Mouse (Mus musculus) cortical plate, adult 2 months (tissue): ENCODE measurements around the gene Ece1. TPM values are rescaled to one million over a fixed set of nuclear protein-coding genes. Genes with fewer than 3 reads are reported as not detected.

Experiments used
- H3K27ac ChIP-seq: fragments of 200-500 bp; 2 replicates; pipeline ENCODE4 v1.5.1; 2012; ENCODE audit warnings: low read length, control low read depth, inconsistent platforms; ENCODE audit not compliant: insufficient read depth
- H3K4me1 ChIP-seq: fragments of 200-500 bp; 2 replicates; pipeline ENCODE4 v1.6.1; 2011; ENCODE audit warnings: low read length; ENCODE audit not compliant: control insufficient read depth, insufficient read depth
- H3K4me3 ChIP-seq: fragments of 200-500 bp; 2 replicates; pipeline ENCODE4 v1.5.1; 2011; ENCODE audit warnings: mild to moderate bottlenecking, low read length, control low read depth; ENCODE audit not compliant: insufficient read depth
- CTCF ChIP-seq: fragments of 200-500 bp; IDR thresholded peaks from 2 replicates; pipeline ENCODE4 v1.5.1; 2011; ENCODE audit warnings: mild to moderate bottlenecking, control low read depth, low read length; ENCODE audit not compliant: insufficient read depth; ENCODE audit errors: extremely low read depth
- POLR2A ChIP-seq: fragments of 200-500 bp; IDR thresholded peaks from 2 replicates; pipeline ENCODE4 v1.6.1; 2011; ENCODE audit warnings: mild to moderate bottlenecking, low read length, control low read depth; ENCODE audit not compliant: insufficient read depth; ENCODE audit errors: extremely low read depth
- polyA plus RNA-seq: library from polyadenylated mRNA; depleted of rRNA; stranded (reverse); fragments of >200 nt; gene quantifications from 2 replicates; pipeline ENCODE4 v1.2.3, GENCODE M21; 2012

Ece1 gene
- polyA plus RNA-seq, 1 experiment: 29.8 TPM

DNA sequence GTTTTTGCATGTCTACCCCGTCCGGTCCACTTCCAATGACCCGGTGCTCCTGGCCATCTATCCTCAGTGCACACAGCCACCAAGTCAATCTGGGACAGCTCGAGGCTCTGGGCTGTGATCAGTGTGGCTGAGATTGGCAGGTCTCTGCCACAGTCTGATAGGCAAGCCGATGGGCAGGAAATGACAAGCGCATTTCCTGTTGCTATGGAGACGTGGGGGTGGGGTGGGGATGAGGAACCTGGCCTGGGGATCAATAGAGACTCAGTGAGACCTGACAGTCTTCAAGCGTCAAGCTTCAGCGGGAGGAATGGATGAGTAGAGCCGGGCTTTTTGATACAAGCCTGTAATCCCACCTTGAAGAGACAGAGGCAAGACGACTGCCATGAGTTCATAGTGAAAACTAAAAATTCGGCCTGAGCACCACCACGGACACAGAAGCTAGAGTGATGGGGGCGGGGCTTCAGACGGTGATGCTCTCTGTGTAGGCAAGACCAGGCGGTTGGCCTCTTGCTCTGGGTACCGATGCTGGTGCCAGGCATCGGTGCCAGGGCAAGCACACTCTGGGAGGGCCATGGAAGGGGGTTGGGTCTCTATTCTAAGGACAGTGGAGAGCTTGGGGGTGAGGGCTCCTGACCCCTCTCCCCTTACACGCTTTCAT is 4.3 kb downstream of the Ece1 start:
- H3K4me3 ChIP-seq: no peak overlapping the region; the same call in 1 of the 2 replicates
- H3K4me1 ChIP-seq: peaks cover 8% of the 10 kb centered on the region
- no peak overlapping the region for H3K27ac ChIP-seq
- TF ChIP-seq POLR2A: no peak
- no peak for TF ChIP-seq CTCF

DNA sequence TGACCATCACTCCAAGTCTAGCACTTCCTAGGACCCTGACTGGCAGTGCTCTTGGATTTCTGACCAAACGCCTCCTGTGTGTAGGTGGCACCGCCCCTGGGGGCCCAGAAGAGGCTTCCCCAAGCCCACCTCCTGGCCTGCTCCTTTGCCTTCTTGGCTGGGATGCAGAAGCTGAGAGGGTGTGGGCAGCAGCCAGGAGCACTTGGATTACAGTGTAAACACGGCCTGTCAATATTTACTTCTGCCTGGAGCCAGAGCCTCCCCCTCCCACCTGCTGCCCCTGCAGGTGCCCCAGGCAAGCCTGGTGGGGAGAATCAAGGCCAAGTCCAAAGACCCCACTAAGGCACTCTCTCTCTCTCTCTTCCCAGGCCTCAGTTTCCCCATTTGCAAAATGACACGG is 5.2 kb downstream of the Ece1 start:
- H3K27ac ChIP-seq: no peak overlapping the region
- no peak for TF ChIP-seq CTCF
- TF ChIP-seq POLR2A: no peak
- H3K4me1 ChIP-seq: peaks cover 7% of the 10 kb centered on the region
- no peak overlapping the region for H3K4me3 ChIP-seq

DNA sequence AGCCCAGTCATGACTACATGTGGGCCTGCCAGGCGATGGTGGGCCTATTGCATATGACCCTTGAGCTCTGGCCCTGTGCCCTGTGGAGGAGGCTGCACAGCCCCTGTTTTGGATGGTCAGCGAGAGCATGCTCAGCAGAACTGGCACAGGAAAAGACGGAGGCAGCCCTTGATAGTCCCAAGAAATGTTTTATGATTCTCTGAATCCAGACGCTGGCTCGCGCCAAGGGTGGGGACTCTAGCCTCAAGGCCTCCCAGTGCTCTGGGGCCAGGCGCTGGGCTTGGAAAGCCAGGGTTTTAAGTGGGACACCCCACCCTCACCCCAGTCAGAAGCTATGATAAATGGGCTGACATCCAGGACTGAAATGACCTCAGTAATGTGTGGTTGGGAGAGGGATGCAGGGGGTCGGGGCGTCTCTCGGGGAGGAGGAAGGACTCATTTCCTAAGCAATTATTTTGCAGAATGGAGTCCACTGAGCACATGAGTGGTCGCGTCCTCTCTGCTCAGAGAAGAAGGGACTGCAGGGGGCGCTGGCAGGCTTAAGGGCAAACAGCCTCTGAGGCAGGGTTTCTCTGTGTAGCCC is 5.7 kb downstream of the Ece1 start:
- no peak for TF ChIP-seq CTCF
- TF ChIP-seq POLR2A: no peak

DNA sequence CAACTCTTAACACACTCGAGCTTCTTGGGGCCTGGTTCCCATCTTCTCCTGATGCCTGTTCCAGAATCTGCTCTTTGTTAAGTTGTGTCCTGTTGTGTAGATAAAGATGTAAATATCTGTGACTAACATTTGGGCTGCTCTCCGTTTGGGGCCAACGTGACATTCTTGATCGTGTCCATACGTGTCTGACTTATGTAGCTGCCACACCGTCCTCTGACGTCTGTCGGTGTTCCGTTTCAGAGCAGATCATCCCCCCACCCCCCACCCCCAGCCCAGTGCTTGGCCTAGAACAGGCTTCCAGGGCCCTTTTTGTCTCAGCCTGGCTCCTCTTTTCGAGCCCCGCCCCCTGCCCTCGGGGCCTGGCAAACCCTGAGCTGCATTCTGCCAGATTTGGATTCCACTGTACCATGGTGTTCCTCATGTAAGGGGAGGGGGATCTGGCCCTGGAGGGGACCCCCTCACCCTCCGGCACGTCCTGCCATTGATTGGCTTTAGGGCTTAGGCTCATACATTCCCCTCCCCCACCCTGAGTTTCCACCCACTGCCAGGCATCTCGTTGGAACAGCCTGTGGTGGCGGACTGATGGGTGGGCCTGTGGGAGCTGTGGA is 7.7 kb downstream of the Ece1 start:
- H3K4me3 ChIP-seq: no peak overlapping the region
- TF ChIP-seq POLR2A (no peak), CTCF (no peak)
- peaks cover 12% of the 10 kb centered on the region for H3K4me1 ChIP-seq
- no peak overlapping the region for H3K27ac ChIP-seq

More for the DNA sequence above, 5.7 kb downstream of the Ece1 start:
- H3K4me3 ChIP-seq: no peak overlapping the region
- peaks cover 7% of the 10 kb centered on the region for H3K4me1 ChIP-seq
- H3K27ac ChIP-seq: no peak overlapping the region

DNA sequence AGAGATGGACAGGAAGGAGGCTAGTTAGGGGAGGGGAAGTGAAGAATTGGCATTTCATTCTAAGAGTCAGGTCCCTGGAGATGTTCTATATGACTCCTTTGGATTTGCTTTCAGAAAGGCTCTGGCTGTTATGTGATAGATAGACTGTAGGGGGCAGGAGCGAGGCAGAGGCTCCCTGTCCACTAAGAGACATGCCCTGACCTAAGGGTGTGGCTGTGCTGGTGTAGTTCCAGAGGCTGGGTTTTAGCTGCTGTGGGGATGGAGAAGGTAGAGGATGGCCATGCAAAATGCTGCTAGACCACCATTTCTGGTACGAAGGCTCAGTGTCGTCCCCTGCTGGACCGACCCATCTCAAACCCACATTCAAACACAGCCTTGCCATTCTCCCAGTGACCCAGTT is 8.9 kb downstream of the Ece1 start:
- no peak overlapping the region for H3K27ac ChIP-seq
- H3K4me1 ChIP-seq: peaks cover 14% of the 10 kb centered on the region
- TF ChIP-seq POLR2A: no peak
- TF ChIP-seq CTCF: no peak

GRCm38 (mm10) chr4:137871431-137871830 is 9.4 kb downstream of the Ece1 start:
- H3K4me1 ChIP-seq: peaks cover 14% of the 10 kb centered on the region
- H3K4me3 ChIP-seq: no peak overlapping the region
- TF ChIP-seq POLR2A: no peak
- no peak for TF ChIP-seq CTCF
- no peak overlapping the region for H3K27ac ChIP-seq

More for the DNA sequence above, 8.9 kb downstream of the Ece1 start:
- no peak overlapping the region for H3K4me3 ChIP-seq

GRCm38 (mm10) chr4:137874337-137874736 is 12.3 kb downstream of the Ece1 start:
- peaks cover 20% of the 10 kb centered on the region for H3K4me1 ChIP-seq
- TF ChIP-seq CTCF: no peak
- TF ChIP-seq POLR2A: no peak
- no peak overlapping the region for H3K27ac ChIP-seq
- H3K4me3 ChIP-seq: no peak overlapping the region

GRCm38 (mm10) chr4:137874826-137875225 is 12.8 kb downstream of the Ece1 start:
- H3K4me1 ChIP-seq: peaks cover 17% of the 10 kb centered on the region
- TF ChIP-seq CTCF (no peak), POLR2A (no peak)
- H3K4me3 ChIP-seq: no peak overlapping the region
- no peak overlapping the region for H3K27ac ChIP-seq

GRCm38 (mm10) chr4:137875466-137876092 is 13.5 kb downstream of the Ece1 start:
- H3K4me3 ChIP-seq: no peak overlapping the region
- peaks cover 16% of the 10 kb centered on the region for H3K4me1 ChIP-seq
- TF ChIP-seq POLR2A (no peak), CTCF (no peak)
- H3K27ac ChIP-seq: no peak overlapping the region
